Mouse (Mus musculus) megakaryocyte progenitor cell, adult 5-6 weeks (primary cell): ENCODE measurements at regions not wholly inside any gene's neighbourhood (a gene's known extent, or its start where the extent isn't known, plus 50 kb on each side); places are given as distances from the start of the nearest gene placed in this dataset.
A peak's percentile ranks its signal among the peaks of the same experiment; 100 is the strongest.

ENCODE experiments used
- ATAC-seq: replicated peaks from 2 replicates; pipeline ENCODE4 v1.8.0; 2016; ENCODE audit warnings: mild to moderate bottlenecking, moderate TSS enrichment, inconsistent platforms; ENCODE audit not compliant: poor library complexity

DNA sequence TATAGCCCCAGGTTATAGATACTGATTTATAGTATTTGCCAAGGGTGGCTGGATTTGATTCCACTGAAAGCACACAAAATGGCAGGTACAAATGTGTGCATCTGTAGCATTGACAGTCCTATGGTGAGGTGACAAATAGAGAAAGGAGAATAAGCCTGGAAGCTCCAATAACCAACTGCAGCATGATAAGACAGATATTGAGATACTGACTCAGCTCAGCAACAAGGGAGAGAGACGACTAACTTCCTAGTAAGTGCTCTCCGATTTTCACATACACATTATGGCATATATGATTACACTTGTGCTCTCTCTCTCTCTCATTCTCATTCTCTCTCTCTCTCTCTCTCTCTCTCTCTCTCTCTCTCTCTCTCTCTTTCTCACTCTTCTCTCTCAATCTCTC, 923.1 kb downstream of the Flrt2 start:
- ATAC-seq, result peak; percentile 52

GRCm38 (mm10) chr12:96615850-96616249, 923.8 kb downstream of the Flrt2 start:
- peak; percentile 86 for ATAC-seq

- no peak for ATAC-seq
Measured at GRCm38 (mm10) chr12:96617226-96617625, 925.2 kb downstream of the Flrt2 start.
